Mouse (Mus musculus): Measurements from ENCODE around the gene Zfp467.

DNA sequence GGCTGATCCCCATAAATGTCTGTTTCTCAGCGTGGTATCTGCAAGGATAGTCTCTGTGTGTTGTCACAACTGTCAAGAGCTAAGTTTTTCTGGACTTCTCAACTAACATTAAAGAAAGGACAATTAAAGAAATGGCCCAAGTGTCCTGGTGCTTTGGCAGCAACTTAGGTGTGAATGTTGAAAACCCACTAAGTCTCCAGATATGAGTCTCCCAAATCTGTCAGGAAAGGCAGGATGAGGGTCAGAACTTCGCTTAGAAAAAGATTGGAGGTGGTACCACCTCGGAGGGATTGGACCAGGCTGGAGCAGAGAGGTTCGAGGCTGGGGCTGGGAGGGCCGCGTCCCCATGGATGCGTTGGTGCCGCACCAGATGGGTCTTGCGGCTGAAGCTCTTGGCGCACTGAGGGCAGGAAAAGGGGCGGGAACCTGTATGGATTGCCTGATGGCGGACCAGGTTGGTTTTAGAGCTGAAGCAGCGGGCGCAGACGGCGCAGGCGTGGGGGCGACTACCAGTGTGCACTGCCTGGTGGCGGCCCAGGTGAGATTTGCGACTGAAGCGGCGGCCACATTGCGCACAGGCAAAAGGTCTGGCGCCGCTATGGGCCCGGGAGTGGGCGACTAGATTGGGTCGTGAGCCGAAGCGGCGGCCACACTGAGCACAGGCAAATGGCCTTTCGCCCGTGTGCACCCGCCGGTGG, 7.8 kb downstream of the Zfp467 start:
- TF ChIP-seq CTCF (IDR thresholded peaks at IDR 0.05; ENCODE audit: low read depth) (no peak), EP300 (IDR thresholded peaks at IDR 0.05; ENCODE audit: low read depth) (no peak)

Data from heart, postnatal 0 days (tissue).